Mouse (Mus musculus): ENCODE measurements at regions not wholly inside any gene's neighbourhood (a gene's known extent, or its start where the extent isn't known, plus 50 kb on each side); places are given as distances from the start of the nearest gene placed in this dataset.

DNA sequence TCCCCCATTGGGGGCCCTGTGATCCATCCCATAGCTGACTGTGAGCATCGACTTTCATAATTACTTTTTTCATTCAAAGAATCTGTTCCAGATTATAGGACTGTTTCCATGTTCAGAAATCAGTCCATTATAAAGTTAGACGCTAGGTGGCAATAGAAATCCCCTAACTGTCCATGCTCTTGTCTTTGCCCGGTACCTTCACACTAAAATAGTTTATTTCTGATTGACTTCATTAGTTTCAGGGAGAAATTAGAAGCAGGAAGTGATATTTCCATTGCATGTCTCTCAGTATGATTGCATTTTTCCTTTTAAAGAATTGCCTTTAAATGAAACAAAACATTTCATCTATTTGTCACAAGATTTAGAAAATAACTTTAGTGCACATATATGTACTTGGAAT, 131.7 kb downstream of the Fbxo8 start:
- no peak for DNase-seq (ENCODE audit: low spot score in 2 of 2)

DNA sequence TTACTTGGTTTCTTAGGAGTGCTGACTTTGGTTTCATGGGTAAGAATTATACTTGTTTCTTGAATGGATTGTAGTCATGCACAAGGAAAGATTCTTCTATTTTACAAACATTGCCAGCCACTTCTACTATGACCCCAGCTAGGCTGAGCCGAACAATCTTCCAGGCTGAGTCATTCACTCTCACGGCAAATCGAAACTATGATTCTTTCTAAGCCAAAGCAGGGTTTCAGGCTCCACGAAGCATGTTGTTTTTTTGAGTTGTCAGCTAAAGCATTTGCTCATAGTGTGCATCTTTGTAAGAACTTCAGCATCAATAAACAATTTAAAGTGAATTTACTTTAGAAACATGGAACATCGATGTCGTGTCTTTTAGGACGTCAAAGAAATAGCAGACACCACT, 133.5 kb downstream of the Fbxo8 start:
- DNase-seq (ENCODE audit: low spot score in 2 of 2): no peak

DNA sequence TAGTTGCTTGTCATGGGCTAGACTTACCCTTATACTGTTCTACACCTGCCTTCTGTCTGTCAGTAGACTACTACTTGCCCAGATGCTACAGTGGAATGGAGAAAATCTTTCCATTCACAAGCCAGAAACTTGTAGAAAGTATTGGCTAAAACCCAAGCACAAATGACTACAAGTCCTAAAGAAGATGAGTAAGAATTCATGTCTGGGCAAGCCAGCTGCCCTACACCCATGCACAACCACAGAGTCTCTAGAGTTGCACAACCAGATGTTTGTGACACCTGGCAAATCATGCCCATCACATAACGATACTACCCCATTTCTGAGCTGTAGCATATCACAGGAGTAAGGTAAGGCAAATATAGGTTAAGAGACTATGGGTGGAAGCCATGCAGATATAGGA, 144.5 kb downstream of the Fbxo8 start:
- no peak for DNase-seq (ENCODE audit: low spot score in 2 of 2)

DNA sequence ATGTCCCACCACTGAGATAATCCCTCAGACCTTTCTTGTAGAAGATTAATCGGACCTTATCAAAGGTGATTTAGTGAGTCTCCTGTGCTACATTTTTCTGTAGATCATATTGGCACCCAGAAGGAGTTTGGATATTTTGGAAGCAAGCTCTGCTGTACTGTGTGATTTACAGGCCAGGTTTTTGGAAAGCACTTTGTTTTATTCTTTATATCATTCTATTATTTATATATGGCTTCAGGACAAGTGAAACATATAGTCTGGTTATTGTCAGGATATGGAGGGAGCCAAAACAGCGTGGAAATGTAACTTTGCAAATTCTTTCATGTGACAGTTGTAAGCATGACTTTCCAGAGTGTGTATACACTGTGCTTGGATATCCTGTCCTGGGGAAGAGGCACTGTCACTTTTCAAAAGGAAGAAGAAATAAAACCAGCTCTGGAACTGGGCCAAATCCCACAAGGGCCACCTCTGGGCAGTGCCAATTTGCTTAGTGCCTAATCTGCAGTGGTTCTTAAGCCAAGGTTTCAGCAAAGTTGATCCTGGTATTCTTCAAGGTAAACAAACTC, 149.8 kb downstream of the Fbxo8 start:
- DNase-seq (ENCODE audit: low spot score in 2 of 2): no peak

- DNase-seq (ENCODE audit: low spot score in 2 of 2): no peak
These were observed 155.5 kb downstream of the Fbxo8 start for GRCm38 (mm10) chr8:56706377-56706776.

DNA sequence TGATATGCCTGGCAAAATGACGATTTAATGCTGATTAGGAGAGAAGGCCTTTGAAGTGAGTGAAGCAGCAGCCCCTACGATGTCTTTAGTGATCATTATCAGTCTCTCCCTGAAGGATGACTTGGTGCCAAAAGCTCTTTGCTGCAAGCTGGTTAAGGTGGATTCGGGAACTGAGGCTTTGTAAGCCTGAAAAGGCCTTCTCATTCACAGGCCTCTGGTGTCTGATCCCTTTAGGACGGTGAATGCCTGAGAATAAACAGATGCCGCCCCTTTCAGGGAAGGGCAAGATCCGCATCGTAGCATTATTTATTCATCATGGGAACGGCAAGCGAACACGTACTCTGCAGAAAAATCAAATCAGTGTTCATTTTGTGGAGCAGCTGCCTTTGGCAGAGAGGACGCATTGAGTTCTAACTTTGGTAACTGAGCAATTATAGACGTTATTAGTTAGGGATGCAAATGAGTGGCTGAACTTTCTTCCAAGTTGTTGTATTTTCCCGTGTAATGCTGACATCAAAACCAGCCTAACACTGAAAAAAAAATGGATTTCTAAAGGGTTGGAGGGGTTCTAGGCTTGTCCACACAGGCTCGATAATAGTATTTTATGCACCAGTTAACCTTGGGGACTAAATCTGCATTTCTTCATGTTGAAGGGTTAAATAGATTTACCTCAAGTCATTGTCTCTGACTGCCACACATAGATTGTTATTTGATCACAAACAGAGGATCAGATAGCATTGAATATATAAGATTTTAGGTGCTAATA, 156.2 kb downstream of the Fbxo8 start:
- DNase-seq (ENCODE audit: low spot score in 2 of 2): peak in 1 of 2 experiments; percentile 3

DNA sequence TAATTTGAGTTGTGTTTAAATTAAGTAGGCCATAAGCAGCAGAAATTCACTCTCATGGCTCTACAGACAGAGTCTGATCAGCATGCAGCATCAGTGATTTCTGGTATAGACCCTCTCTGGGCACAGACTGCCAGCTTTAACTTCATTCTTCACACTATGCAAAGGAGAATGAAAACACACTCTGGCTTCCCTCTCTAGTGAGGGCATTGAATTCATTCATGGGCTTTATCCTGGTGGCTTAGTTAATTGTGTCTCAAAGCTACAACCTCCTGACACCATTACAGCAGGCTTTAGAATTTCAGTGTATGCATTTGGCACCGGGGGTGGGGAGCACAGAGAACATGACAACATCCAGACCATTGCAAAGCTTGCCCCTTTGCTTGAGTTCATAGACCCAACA, 169.1 kb downstream of the Fbxo8 start:
- DNase-seq (ENCODE audit: low spot score in 2 of 2): no peak

- DNase-seq (ENCODE audit: low spot score in 2 of 2): no peak
These were observed 171.8 kb downstream of the Fbxo8 start for GRCm38 (mm10) chr8:56722473-56723236.

DNA sequence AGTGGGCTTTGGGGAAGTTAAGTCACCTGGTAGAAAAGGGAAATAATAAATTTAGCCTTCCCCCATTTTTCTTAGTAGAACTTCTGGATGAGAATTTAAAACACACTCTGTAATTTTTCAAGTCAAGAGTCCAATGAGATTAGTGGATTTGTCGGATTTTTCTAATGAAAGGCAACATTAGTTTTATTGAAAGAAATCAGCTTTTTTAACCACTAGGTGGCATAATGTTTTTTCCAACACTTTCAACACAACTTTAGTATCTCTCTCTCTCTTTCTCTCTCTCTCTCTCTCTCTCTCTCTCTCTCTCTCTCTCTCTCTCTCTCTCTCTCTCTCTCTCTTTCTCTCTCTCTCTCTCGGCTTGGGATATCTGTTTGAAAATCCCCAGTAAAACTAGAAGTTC, 173.7 kb downstream of the Fbxo8 start:
- no peak for DNase-seq (ENCODE audit: low spot score in 2 of 2)

DNA sequence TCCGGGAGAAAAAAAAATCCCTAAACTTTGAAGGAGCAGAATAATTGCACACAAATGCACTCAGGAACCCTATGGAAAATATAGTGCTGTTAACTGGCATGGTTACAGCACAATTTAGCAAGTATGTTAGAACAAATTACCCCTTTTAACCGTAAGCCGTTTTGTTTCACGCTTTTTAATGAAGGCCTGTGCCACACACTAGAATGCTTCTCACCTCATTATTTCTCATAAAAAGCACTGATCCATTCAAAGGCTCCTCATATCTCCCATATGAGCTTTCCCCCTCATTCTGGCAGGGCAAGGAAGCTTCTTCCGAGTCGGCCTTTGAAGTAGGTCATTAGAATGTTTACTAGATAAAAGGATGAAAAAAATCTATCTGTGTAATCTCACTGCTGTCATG, 182.4 kb downstream of the Fbxo8 start:
- DNase-seq (ENCODE audit: low spot score in 2 of 2): no peak

GRCm38 (mm10) chr8:56735021-56735420, 184.1 kb downstream of the Fbxo8 start:
- no peak for DNase-seq (ENCODE audit: low spot score in 2 of 2)

DNA sequence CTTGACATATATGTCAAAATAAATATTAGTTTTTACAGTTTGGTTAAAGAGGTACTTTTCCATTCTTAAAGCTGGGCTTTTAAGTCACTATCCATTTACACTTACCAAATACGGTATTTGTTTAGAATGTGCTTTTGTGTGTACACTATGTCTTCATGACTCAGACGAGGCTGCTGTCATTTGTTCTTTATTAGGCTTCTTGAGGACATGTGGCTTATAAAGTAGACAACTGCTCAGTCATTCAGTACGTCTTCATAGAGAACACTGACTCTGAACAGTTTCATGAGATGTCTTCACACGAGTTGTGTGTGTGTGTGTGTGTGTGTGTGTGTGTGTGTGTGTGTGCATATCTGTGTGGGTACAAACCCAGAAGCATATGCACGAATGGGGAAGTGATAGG, 216.1 kb downstream of the Fbxo8 start:
- no peak for DNase-seq (ENCODE audit: low spot score in 2 of 2)

GRCm38 (mm10) chr8:56784441-56784840, 233.6 kb downstream of the Fbxo8 start:
- no peak for DNase-seq (ENCODE audit: low spot score in 2 of 2)

DNA sequence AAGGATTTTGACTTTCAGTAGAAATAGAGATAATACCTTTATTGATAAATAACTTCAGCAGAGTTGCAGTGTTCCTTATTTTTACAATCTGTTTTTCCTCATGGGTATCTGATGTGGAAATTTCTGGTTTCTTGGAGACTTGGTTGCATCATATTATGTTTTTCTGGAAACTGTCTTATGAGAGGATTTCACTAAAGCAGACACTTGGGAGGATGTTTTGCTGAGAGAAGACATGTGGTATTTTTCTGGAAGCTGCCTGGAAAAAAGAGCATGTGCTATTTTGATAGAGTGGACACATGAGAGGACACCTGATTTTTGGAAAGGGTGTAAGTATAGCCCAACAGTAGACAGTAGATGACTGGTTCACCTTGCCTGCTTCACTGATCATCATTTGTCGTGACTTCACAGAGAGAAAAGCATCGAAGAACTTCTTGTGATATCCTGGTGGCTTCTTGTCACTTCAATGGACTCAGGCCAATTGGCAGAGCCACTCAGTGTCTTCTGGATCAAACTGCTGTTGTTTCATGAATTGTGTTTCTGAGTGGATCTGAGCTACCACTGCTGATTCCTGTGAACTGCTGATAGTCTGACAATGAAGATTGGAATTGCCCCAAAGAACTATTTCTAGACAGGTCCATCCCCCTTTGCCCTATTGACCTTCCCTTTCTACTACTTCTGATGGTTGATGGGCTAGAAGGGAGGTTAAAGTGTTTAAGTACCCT, 238.8 kb downstream of the Fbxo8 start:
- no peak for DNase-seq (ENCODE audit: low spot score in 2 of 2)

GRCm38 (mm10) chr8:56832651-56833050, 281.8 kb downstream of the Fbxo8 start:
- no peak for DNase-seq (ENCODE audit: low spot score in 2 of 2)

GRCm38 (mm10) chr8:56833129-56833528, 282.2 kb downstream of the Fbxo8 start:
- no peak for DNase-seq (ENCODE audit: low spot score in 2 of 2)

GRCm38 (mm10) chr8:56883449-56883848, 332.6 kb downstream of the Fbxo8 start:
- no peak for DNase-seq (ENCODE audit: low spot score in 2 of 2)

GRCm38 (mm10) chr8:56884195-56884594, 333.3 kb downstream of the Fbxo8 start:
- no peak for DNase-seq (ENCODE audit: low spot score in 2 of 2)

DNA sequence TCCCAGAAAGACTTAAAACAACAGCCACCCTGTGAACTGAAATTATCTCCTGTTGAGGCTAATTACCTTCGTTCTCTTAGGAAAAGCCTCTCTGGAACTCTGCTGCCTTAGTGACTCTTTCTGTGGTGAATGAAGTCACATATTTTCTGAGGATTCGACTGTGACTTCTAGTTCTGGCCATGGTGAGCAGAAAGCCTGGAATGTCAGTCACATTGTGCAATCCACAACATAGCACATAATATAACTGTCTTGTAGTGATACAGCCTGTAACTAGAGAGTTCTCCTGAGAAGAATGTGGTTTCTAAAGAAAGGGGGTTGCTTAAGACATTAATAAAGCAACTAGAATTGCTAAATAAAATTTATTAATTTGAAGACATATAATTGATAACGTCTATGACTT, 342.7 kb downstream of the Fbxo8 start:
- no peak for DNase-seq (ENCODE audit: low spot score in 2 of 2)

DNA sequence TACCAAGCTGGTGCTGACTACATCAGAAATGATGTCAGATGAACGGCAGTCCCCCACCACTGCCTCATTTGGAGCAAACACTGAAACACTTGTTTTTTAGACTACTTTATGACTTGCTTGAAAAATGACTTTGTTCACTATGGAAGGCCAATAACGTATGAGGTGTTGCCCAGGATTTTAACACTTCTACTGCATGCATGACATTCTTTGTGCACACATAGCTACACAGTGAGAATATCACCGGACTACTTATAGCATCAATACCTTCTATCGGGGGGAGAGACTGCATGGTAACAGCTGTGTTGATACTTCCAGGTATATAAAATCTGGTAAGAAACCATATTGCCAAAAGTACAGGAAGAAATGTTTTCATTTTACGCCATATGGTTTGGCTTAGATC, 364.5 kb downstream of the Fbxo8 start:
- DNase-seq (ENCODE audit: low spot score in 2 of 2): no peak

DNA sequence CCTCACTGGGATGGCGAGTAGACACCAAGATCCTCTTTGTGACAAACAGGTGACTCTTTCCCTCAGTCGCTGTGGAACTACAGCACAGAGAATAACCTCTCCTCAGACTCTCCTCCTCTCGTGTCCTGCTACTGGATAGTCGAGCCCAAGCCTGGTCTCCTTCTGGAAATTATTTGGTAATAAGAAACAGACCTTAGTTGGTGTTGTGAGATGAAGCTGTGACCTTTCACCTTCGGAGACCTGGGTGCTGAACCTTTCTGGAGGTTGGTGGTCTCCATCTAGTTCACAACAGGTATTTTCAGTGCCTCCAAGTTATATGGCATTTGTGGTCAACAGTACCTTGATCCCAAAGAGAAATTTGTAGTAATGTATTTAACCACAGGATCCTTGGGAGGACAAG, 365.1 kb downstream of the Fbxo8 start:
- no peak for DNase-seq (ENCODE audit: low spot score in 2 of 2)

GRCm38 (mm10) chr8:56924724-56925123, 373.8 kb downstream of the Fbxo8 start:
- DNase-seq (ENCODE audit: low spot score in 2 of 2): no peak
